Mouse (Mus musculus) cortical plate, adult 2 months (tissue): ENCODE measurements around the gene Dennd4b. TPM values are rescaled to one million over a fixed set of nuclear protein-coding genes. Genes with fewer than 3 reads are reported as not detected.
A peak's percentile ranks its signal among the peaks of the same experiment; 100 is the strongest.

Experiments used
- H3K27ac ChIP-seq: fragments of 200-500 bp; 2 replicates; pipeline ENCODE4 v1.5.1; 2012; ENCODE audit warnings: low read length, control low read depth, inconsistent platforms; ENCODE audit not compliant: insufficient read depth
- H3K4me1 ChIP-seq: fragments of 200-500 bp; 2 replicates; pipeline ENCODE4 v1.6.1; 2011; ENCODE audit warnings: low read length; ENCODE audit not compliant: control insufficient read depth, insufficient read depth
- H3K4me3 ChIP-seq: fragments of 200-500 bp; 2 replicates; pipeline ENCODE4 v1.5.1; 2011; ENCODE audit warnings: mild to moderate bottlenecking, low read length, control low read depth; ENCODE audit not compliant: insufficient read depth
- CTCF ChIP-seq: fragments of 200-500 bp; IDR thresholded peaks from 2 replicates; pipeline ENCODE4 v1.5.1; 2011; ENCODE audit warnings: mild to moderate bottlenecking, control low read depth, low read length; ENCODE audit not compliant: insufficient read depth; ENCODE audit errors: extremely low read depth
- POLR2A ChIP-seq: fragments of 200-500 bp; IDR thresholded peaks from 2 replicates; pipeline ENCODE4 v1.6.1; 2011; ENCODE audit warnings: mild to moderate bottlenecking, low read length, control low read depth; ENCODE audit not compliant: insufficient read depth; ENCODE audit errors: extremely low read depth
- polyA plus RNA-seq: library from polyadenylated mRNA; depleted of rRNA; stranded (reverse); fragments of >200 nt; gene quantifications from 2 replicates; pipeline ENCODE4 v1.2.3, GENCODE M21; 2012

Dennd4b gene
- polyA plus RNA-seq, 1 experiment = 40.4 TPM

- TF ChIP-seq CTCF (no peak), POLR2A (no peak)
These were observed 6.5 kb upstream of the Dennd4b start for GRCm38 (mm10) chr3:90258521-90258920.

DNA sequence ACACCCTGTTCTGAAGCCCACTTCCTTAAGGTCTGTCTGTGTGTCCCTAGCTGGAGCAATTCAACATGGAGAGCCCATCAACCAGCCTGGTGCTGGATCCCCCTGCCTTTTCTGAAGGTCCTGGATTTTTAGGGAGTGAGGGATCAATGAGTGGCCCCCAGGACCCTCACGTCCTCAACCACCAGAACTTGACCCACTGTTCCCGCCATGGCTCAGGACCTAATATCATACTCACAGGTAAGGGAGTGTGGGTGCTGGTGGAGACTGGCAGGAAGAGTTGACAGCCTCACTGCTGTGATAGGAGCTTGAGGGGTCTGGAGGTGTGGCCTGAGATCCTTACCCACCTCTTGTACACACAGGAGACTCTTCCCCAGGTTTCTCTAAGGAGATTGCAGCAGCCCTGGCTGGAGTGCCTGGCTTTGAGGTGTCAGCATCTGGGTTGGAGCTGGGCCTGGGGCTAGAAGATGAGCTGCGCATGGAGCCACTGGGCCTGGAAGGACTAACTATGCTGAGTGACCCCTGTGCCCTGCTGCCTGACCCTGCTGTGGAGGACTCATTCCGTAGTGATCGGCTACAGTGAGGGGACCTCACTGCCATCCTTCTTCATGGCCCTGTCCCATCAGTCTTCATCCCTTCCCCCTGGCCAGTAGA is 1.7 kb upstream of the Dennd4b start:
- peaks cover 1% of the 10 kb centered on the region; the same call in 1 of the 2 replicates for H3K4me1 ChIP-seq
- no peak overlapping the region for H3K27ac ChIP-seq
- H3K4me3 ChIP-seq = no peak overlapping the region
- TF ChIP-seq CTCF (no peak), POLR2A (no peak)

More at GRCm38 (mm10) chr3:90258521-90258920, 6.5 kb upstream of the Dennd4b start:
- no peak overlapping the region for H3K4me3 ChIP-seq
- H3K27ac ChIP-seq = no peak overlapping the region
- H3K4me1 ChIP-seq = peaks cover 6% of the 10 kb centered on the region

DNA sequence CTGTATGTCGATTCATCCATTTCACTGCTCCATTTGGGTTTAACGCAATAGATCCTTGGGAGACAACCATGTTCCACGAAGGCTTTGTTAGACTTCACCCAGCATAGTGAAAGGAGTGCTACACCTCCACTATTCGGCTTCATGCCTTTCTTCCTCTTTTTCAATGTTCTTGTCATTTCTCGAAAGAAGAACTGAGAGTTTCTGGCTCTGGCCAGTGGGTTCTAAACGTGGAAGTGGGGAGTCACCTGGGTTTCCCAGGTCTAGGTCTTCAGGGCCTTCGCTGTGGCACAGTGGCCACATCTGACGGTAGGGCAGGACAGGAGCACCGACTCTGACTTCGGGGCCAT is 325 bp upstream of the Dennd4b start:
- TF ChIP-seq POLR2A (no peak), CTCF (no peak)
- Histone ChIP-seq H3K27ac (no peak overlapping the region), H3K4me1 (peaks cover 1% of the 10 kb centered on the region; the same call in 1 of the 2 replicates), H3K4me3 (peak overlapping the region; percentile 63; the same call in 1 of the 2 replicates)

DNA sequence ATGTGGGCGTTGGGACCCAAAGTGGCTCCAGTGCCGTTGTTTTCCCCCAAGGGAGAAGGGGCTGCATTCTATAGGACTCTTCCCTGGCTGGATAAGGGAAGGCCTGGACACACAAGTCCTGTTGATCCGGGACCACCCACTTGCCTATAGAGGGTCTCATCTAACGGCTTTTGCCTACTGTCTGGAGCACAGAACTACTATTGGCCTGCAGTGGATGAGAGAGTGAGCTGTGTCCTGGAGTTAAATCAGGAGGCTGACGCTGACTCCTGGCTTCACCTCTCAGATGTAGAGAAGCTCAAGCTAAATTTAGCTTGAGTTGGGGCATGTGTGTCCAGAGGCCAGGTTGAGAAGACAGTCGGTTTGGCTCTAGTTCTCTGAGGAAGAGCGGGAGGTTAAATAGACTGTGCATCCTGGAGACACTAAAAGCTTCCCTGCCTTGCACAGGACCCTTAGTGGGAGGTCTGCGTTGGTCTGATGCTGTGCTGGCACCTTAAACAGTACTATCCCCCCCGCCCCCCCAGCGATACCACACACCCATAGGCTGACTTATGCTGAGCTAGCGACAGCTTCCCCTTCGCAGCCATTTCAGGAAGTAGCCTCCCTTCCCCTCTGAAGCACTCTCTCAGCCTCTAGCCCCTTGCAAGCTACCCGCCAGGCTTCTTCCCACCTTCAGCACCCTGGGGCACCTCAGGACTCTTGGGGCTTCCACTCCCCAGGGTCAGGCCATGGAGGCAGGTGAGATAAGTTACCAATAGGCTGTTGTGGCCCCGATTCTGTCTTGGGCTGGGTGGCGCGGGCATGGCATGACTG is 1.2 kb downstream of the Dennd4b start:
- H3K4me3 ChIP-seq = peak overlapping the region; percentile 63
- no peak for TF ChIP-seq CTCF
- no peak for TF ChIP-seq POLR2A
- H3K4me1 ChIP-seq = peaks cover 1% of the 10 kb centered on the region; the same call in 1 of the 2 replicates
- peak overlapping the region; percentile 62 for H3K27ac ChIP-seq

- H3K4me3 ChIP-seq = no peak overlapping the region; the same call in 1 of the 2 replicates
- H3K27ac ChIP-seq = no peak overlapping the region
- peaks cover 1% of the 10 kb centered on the region; the same call in 1 of the 2 replicates for H3K4me1 ChIP-seq
- TF ChIP-seq POLR2A (no peak), CTCF (no peak)
These were observed 2.2 kb downstream of the Dennd4b start for GRCm38 (mm10) chr3:90266901-90267775.

- TF ChIP-seq CTCF (no peak), POLR2A (no peak)
- Histone ChIP-seq H3K27ac (no peak overlapping the region), H3K4me3 (no peak overlapping the region), H3K4me1 (peaks cover 1% of the 10 kb centered on the region; the same call in 1 of the 2 replicates)
These were observed 3.2 kb downstream of the Dennd4b start for GRCm38 (mm10) chr3:90268190-90268589.

- Histone ChIP-seq H3K4me3 (no peak overlapping the region), H3K4me1 (peaks cover 1% of the 10 kb centered on the region; the same call in 1 of the 2 replicates), H3K27ac (no peak overlapping the region)
- TF ChIP-seq CTCF (no peak), POLR2A (no peak)
These were observed 4.0 kb downstream of the Dennd4b start for GRCm38 (mm10) chr3:90268971-90269370.

DNA sequence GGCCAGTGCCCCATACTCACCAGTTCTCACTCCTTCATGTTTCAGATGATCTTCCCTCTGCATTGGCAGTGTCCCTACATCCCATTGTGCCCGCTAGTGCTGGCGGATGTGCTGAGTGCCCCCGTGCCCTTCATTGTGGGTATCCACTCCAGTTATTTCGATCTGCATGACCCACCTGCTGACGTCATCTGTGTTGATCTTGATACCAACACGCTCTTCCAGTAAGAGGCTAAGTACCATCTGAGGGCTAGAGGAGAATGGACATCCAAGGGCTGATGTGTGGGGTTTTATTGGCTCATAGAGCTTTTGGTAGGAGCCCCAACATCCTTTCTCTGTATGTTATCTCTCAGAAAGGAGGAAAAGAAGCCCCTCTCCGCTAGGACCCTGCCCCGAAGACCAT is 5.8 kb downstream of the Dennd4b start:
- H3K4me1 ChIP-seq = peaks cover 1% of the 10 kb centered on the region; the same call in 1 of the 2 replicates
- TF ChIP-seq POLR2A (no peak), CTCF (no peak)
- no peak overlapping the region for H3K27ac ChIP-seq
- no peak overlapping the region for H3K4me3 ChIP-seq

GRCm38 (mm10) chr3:90272170-90272569 is 7.2 kb downstream of the Dennd4b start:
- Histone ChIP-seq H3K4me3 (no peak overlapping the region), H3K27ac (no peak overlapping the region), H3K4me1 (no peaks in the 10 kb centered on the region)
- TF ChIP-seq POLR2A = no peak
- TF ChIP-seq CTCF = no peak

GRCm38 (mm10) chr3:90273855-90274254 is 8.9 kb downstream of the Dennd4b start:
- Histone ChIP-seq H3K4me3 (no peak overlapping the region), H3K27ac (no peak overlapping the region), H3K4me1 (no peaks in the 10 kb centered on the region)
- TF ChIP-seq CTCF (no peak), POLR2A (no peak)
